ENCODE assay signal across 8 mouse cellular contexts in genomic region chr1:91366215-91367108, GRCm38 (mm10). TPM values are rescaled to one million over a fixed set of nuclear protein-coding genes. Genes with fewer than 3 reads are reported as not detected.
A peak's percentile ranks its signal among the peaks of the same experiment; 100 is the strongest.
DNase-seq lines count a peak whose midpoint lies in the region; ATAC-seq and TF ChIP-seq lines count a peak whose summit lies in the region.

Gene Erfe (plus strand): TSS chr1:91366430.

- H3K36me3 ChIP-seq in E14TG2a.4 (ENCODE audit: insufficient read depth, low read length) = peaks cover 12% of the 10 kb centered on the region
- H3K36me3 ChIP-seq in forebrain, embryonic 10.5 days (replicated peaks) = peaks cover 26% of the 10 kb centered on the region

- intact Hi-C loops in heart, postnatal 10 days (cut with DNase I) = no loop called here

- H3K27me3 ChIP-seq in E14TG2a.4 (ENCODE audit: insufficient read depth, low read length) = peaks cover 71% of the 10 kb centered on the region
- H3K27me3 ChIP-seq in forebrain, embryonic 10.5 days (ENCODE audit: poor library complexity, severe bottlenecking) = peaks cover 36% of the 10 kb centered on the region

- 1% methylated on average over 68 of the region's 68 CpGs for WGBS in forebrain, embryonic 10.5 days

- TF ChIP-seq CTCF in E14TG2a.4 (conservative IDR thresholded peaks at IDR 0.05; ENCODE audit: low read length) = no peak

- peak; percentile 82 for DNase-seq in adrenal gland, adult 2 months
- peak; percentile 69 for DNase-seq in forebrain, embryonic 10.5 days (ENCODE audit: extremely low spot score, low spot score)
- peak; percentile 77 to 87 for DNase-seq in heart, postnatal 10 days
- peak; percentile 83 to 86 for DNase-seq in kidney, postnatal 4 days
- peak; percentile 57 for DNase-seq in right cerebral cortex, postnatal 14 days
- DNase-seq in yolk sac, embryonic 10.5 days (ENCODE audit: low spot score) = peak; percentile 60

- H3K27ac ChIP-seq in forebrain, embryonic 10.5 days = peak within 1 kb of the TSS; percentile 81

- H3K4me1 ChIP-seq in E14TG2a.4 (replicated peaks; ENCODE audit: low read depth, low read length) = peaks cover 40% of the 10 kb centered on the region
- H3K4me1 ChIP-seq in forebrain, embryonic 10.5 days = peaks cover 21% of the 10 kb centered on the region

- H3K4me3 ChIP-seq in E14TG2a.4 (replicated peaks; ENCODE audit: low read length) = peak within 1 kb of the TSS; percentile 85
- peak within 1 kb of the TSS; percentile 65 for H3K4me3 ChIP-seq in forebrain, embryonic 10.5 days

- H3K9me3 ChIP-seq in E14TG2a.4 (ENCODE audit: low read length) = peaks cover 15% of the 10 kb centered on the region; the same call in 1 of the 2 replicates
- peaks cover 4% of the 10 kb centered on the region; the same call in 1 of the 2 replicates for H3K9me3 ChIP-seq in forebrain, embryonic 10.5 days

- peak; percentile 91 for ATAC-seq in megakaryocyte, adult 5-6 weeks (ENCODE audit: poor library complexity, severe bottlenecking)

RNA-seq across cellular contexts. Expression of gene Erfe, which starts in this region (rescaled TPM):
- 10 to 100 TPM in 1 of 2 experiments, 1 to 10 TPM in 1; 3.7 to 16.4 TPM for total RNA-seq in adrenal gland, adult 2 months (2021)
- polyA plus RNA-seq in adrenal gland, adult 2 months (2012; rRNA removed) = 1.5 and 2.4 TPM in 2 replicates
- 1.1 and 1.6 TPM in 2 replicates for polyA plus RNA-seq in forebrain, embryonic 10.5 days (2016; fragmentation: Nextera tagmentation; extraction: Ambion mirVana)
- under 1 TPM; 0.32 to 0.45 TPM for total RNA-seq in heart, postnatal 10 days (2021)
- total RNA-seq in megakaryocyte, adult 5-6 weeks (2015) = 0.07 TPM in 1 of 2 replicates, not detected in the other
- not detected in 2 replicates for total RNA-seq in megakaryocyte, adult 5-6 weeks (2017)

Comparison
In these comparisons a context has a peak if more than half of its experiments do, and no peak if none do; other contexts are left out.
1. Peak in every context shown above with its lines: DNase-seq, ATAC-seq, H3K4me3 ChIP-seq and H3K27ac ChIP-seq.
2. Peak in DNase-seq in heart, postnatal 10 days; RNA of the gene not detected or under 1 TPM.
3. Peak in ATAC-seq in megakaryocyte, adult 5-6 weeks; RNA of the gene not detected or under 1 TPM.